Mouse (Mus musculus): Measurements from ENCODE around the gene Grn.
A peak's percentile ranks its signal among the peaks of the same experiment; 100 is the strongest.

GRCm38 (mm10) chr11:102407834-102408215, 22.3 kb upstream of the Grn start, which contains the start of gene Slc25a39:
- TF ChIP-seq CTCF (IDR thresholded peaks at IDR 0.05; ENCODE audit: low read depth) (peak; percentile 1; the same call in 1 of the 2 replicates), EP300 (IDR thresholded peaks at IDR 0.05; ENCODE audit: low read depth) (no peak)
